Mouse (Mus musculus) erythroblast, embryonic 14.5 days (primary cell): ENCODE data around the gene Msi2. TPM values are rescaled to one million over a fixed set of nuclear protein-coding genes. Genes with fewer than 3 reads are reported as not detected.

Experiments used
- H3K27me3 ChIP-seq: 2 replicates; pipeline ENCODE4 v1.6.1; 2012; ENCODE audit warnings: inconsistent platforms; ENCODE audit not compliant: control insufficient read depth
- H3K36me3 ChIP-seq: 2 replicates; pipeline ENCODE4 v1.6.1; 2012; ENCODE audit warnings: mild to moderate bottlenecking, inconsistent platforms; ENCODE audit not compliant: control insufficient read depth
- H3K4me1 ChIP-seq: 2 replicates; pipeline ENCODE4 v1.6.1; 2012; ENCODE audit warnings: inconsistent platforms; ENCODE audit not compliant: control insufficient read depth
- H3K4me3 ChIP-seq: replicated peaks from 2 replicates; pipeline ENCODE3; 2012; ENCODE audit warnings: moderate library complexity, mild to moderate bottlenecking, inconsistent platforms
- H3K9me3 ChIP-seq: 2 replicates; pipeline ENCODE4 v1.6.1; 2012; ENCODE audit warnings: low read length, inconsistent platforms, mixed read lengths; ENCODE audit not compliant: control insufficient read depth
- GATA1 ChIP-seq: IDR thresholded peaks from 2 replicates; pipeline ENCODE4 v1.6.1; 2012; ENCODE audit warnings: low read length, inconsistent platforms, mixed read lengths
- TAL1 ChIP-seq: IDR thresholded peaks from 3 replicates; pipeline ENCODE4 v1.6.1; 2012; ENCODE audit warnings: low read length, inconsistent platforms, mixed read lengths
- polyA plus RNA-seq: library from polyadenylated mRNA; stranded (reverse); fragments of >175 nt; gene quantifications from 2 replicates; pipeline ENCODE4 v1.2.3, GENCODE M21; 2012

The Msi2 gene
- polyA plus RNA-seq, 1 experiment: 0.45 TPM

- TF ChIP-seq GATA1: no peak
- no peak for TF ChIP-seq TAL1
- Histone ChIP-seq H3K27me3 (no peaks in the 10 kb centered on the region), H3K4me3 (no peak overlapping the region), H3K9me3 (no peaks in the 10 kb centered on the region), H3K4me1 (peaks cover 9% of the 10 kb centered on the region; the same call in 1 of the 2 replicates), H3K36me3 (no peaks in the 10 kb centered on the region; the same call in 1 of the 2 replicates)
Observed at GRCm38 (mm10) chr11:88363481-88363880, 354.8 kb downstream of the Msi2 start.

- Histone ChIP-seq H3K9me3 (no peaks in the 10 kb centered on the region), H3K4me1 (peaks cover 16% of the 10 kb centered on the region), H3K36me3 (no peaks in the 10 kb centered on the region; the same call in 1 of the 2 replicates), H3K27me3 (no peaks in the 10 kb centered on the region), H3K4me3 (no peak overlapping the region)
- TF ChIP-seq TAL1 (no peak), GATA1 (no peak)
Observed at GRCm38 (mm10) chr11:88359736-88360135, 358.6 kb downstream of the Msi2 start.

GRCm38 (mm10) chr11:88357325-88357724 is 361.0 kb downstream of the Msi2 start:
- Histone ChIP-seq H3K9me3 (no peaks in the 10 kb centered on the region), H3K4me1 (peaks cover 13% of the 10 kb centered on the region), H3K36me3 (no peaks in the 10 kb centered on the region), H3K27me3 (no peaks in the 10 kb centered on the region), H3K4me3 (no peak overlapping the region)
- TF ChIP-seq GATA1 (no peak), TAL1 (no peak)

DNA sequence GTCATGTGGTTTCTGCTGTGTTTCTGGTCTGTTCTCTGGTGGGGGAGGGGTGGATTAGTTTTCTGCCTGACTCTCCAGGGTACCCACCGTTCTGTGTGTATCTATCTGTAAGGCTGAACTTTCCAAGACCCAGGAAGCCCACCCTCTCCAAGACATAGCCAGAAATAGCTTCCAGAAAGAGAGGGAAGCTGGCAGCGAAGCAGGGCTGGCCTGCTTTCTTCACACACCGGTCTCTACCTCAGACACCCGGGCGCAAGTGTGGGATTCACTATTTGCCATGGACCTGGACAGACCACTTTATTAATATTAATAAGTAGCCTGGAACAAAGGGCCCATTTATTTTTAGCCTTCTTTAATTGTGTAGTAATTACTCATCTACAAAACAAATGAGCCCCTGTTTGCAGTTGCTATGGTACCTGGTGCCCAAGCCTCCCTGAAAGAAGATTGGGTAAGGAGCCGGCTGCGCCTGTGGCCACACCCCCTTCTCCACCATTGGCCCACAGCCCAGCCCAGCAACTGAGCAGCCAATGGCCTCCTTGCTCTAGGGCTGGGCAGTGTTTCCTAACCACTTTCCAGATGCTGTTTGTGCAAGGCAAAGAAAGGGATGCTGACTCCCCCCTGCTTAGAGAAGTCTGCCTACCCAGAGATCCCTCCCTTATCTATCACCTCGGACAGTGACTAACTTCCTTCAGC is 361.6 kb downstream of the Msi2 start:
- H3K9me3 ChIP-seq: no peaks in the 10 kb centered on the region
- H3K27me3 ChIP-seq: no peaks in the 10 kb centered on the region
- H3K36me3 ChIP-seq: no peaks in the 10 kb centered on the region
- H3K4me3 ChIP-seq: no peak overlapping the region
- H3K4me1 ChIP-seq: peaks cover 13% of the 10 kb centered on the region
- no peak for TF ChIP-seq TAL1
- no peak for TF ChIP-seq GATA1

- H3K27me3 ChIP-seq: no peaks in the 10 kb centered on the region
- no peak overlapping the region for H3K4me3 ChIP-seq
- TF ChIP-seq TAL1: no peak
- no peak for TF ChIP-seq GATA1
- no peaks in the 10 kb centered on the region for H3K36me3 ChIP-seq
- H3K9me3 ChIP-seq: no peaks in the 10 kb centered on the region
- peaks cover 13% of the 10 kb centered on the region for H3K4me1 ChIP-seq
Observed at GRCm38 (mm10) chr11:88356016-88356415, 362.3 kb downstream of the Msi2 start.

GRCm38 (mm10) chr11:88354771-88355170 is 363.5 kb downstream of the Msi2 start:
- TF ChIP-seq GATA1 (no peak), TAL1 (no peak)
- no peaks in the 10 kb centered on the region for H3K27me3 ChIP-seq
- H3K4me1 ChIP-seq: peaks cover 12% of the 10 kb centered on the region
- no peaks in the 10 kb centered on the region for H3K36me3 ChIP-seq
- H3K9me3 ChIP-seq: no peaks in the 10 kb centered on the region
- H3K4me3 ChIP-seq: no peak overlapping the region

- Histone ChIP-seq H3K4me1 (no peaks in the 10 kb centered on the region), H3K36me3 (no peaks in the 10 kb centered on the region; the same call in 1 of the 2 replicates), H3K9me3 (no peaks in the 10 kb centered on the region), H3K27me3 (no peaks in the 10 kb centered on the region), H3K4me3 (no peak overlapping the region)
- TF ChIP-seq TAL1 (no peak), GATA1 (no peak)
Observed at GRCm38 (mm10) chr11:88351722-88352473, 366.4 kb downstream of the Msi2 start.

DNA sequence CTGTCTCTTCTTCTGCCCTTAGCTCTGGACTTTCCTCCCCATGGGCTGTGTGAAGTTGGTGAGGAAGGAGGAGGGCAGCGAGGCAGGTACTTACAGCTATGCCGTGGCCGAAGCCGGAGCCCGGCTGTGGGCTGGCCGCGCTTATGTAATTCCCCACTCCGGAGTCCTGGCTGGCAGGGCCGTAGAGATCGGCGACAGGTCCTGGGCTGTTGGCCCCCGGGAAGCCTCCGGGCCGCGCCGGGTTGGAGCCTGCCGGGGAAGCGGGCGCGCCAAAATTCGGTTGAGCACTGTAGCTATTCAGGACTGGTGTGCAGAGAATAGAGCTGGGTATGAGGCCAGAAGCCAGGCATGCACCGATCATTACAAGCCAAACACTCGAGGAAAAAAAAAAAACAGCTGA is 369.6 kb downstream of the Msi2 start:
- H3K4me1 ChIP-seq: no peaks in the 10 kb centered on the region
- no peaks in the 10 kb centered on the region; the same call in 1 of the 2 replicates for H3K36me3 ChIP-seq
- no peak overlapping the region for H3K4me3 ChIP-seq
- H3K27me3 ChIP-seq: no peaks in the 10 kb centered on the region
- TF ChIP-seq TAL1: no peak
- no peak for TF ChIP-seq GATA1
- H3K9me3 ChIP-seq: no peaks in the 10 kb centered on the region

DNA sequence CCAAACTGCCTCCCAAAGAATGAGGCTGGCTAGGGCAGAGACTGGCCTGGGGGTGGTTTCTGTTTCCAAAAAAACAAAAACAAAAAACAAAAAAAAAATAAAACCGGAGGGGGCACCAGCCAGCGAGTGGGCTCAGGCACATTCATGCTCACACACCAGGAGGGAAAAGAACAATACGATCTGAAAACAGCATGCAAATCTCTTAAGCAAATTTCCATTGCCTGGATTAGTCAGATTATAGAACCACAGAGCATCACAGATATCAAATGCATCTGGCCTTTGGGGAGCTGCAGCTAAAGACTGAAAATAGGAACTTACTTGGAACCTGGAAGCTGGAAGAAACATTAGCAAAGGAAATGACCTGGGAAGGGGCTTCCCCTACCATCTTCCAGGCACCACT is 370.3 kb downstream of the Msi2 start:
- H3K36me3 ChIP-seq: no peaks in the 10 kb centered on the region; the same call in 1 of the 2 replicates
- TF ChIP-seq GATA1: no peak
- no peak for TF ChIP-seq TAL1

More for the DNA sequence above, 370.3 kb downstream of the Msi2 start:
- Histone ChIP-seq H3K4me1 (no peaks in the 10 kb centered on the region), H3K27me3 (no peaks in the 10 kb centered on the region), H3K4me3 (no peak overlapping the region), H3K9me3 (no peaks in the 10 kb centered on the region)
